Mouse (Mus musculus) kidney, postnatal 10 days (tissue): Measurements from ENCODE around the gene Cd40lg.

Experiments used
- DNase-seq: peaks from one replicate; pipeline ENCODE4 v3.0.0; 2021; ENCODE audit warnings: mixed read lengths

Gene Cd40lg

GRCm38 (mm10) chrX:57211876-57212275 is at the start of gene Cd40lg:
Cd40lg (plus strand) TSS chrX:57212143.
- no peak for DNase-seq

DNA sequence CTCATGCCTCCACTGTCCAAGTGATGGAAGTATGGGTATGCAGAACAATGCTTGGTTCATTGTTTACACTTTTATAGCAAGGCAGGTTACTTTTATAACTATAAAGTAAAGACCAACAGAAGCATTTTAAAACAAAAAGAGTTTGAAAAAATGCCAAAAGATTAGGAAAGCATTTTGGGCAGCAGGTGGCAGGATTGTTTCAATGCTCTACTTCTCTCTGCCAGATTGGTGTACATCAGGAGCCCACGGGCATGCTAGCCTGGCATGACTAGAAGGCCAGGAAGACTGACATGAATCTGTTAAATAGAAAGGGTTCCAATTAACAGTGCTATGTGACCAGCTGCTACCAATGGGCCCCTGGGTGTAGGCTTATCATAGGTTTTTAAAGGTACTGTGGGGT is 45.4 kb upstream of the Cd40lg start:
- no peak for DNase-seq

DNA sequence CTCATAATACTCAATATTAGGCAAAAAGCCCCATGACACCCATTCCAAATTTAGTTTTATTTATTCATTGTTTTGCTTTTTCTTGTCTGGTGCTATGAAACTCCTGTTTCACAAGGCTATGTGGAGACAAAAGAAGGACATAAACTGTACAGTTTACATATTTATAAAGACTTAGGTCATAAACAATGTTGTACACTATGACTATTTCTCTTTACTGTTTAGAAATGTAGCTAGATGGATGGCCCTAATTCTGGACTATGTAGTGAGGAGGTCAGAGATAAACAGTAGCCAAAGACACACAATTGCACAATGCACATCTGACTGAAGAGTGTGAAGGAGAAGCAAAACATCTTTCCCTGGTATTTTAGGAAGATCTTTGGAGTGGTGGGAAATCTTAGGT is 40.7 kb upstream of the Cd40lg start:
- no peak for DNase-seq

DNA sequence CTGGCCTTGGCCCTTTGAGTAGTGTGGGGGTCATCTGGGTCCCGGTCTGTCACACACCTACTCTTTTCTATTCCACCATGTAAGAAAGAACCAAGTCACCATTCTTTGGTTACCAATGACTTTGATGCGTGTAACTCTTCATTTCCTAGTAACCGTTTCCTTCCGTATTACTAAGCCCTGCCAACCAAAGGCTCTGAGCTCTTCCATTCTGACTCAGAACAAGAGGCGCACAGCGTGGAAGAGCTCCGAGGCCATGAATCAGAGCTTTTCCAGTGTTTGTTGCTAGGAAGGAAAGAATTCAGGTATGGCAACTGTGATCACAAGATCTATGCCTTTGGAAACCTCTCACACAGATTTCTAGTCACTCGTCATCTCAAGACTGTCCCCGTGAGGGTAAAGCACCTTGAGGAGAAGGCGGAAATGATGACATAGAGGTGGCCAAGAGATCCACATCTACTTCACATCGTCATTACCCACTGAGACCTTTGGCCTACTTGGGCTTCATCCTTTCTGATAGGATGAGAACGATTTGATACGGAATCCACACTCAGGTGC is 34.6 kb upstream of the Cd40lg start:
- no peak for DNase-seq

- DNase-seq = no peak
Observed at GRCm38 (mm10) chrX:57182470-57182869, 29.5 kb upstream of the Cd40lg start.

- no peak for DNase-seq
Observed at GRCm38 (mm10) chrX:57183359-57183758, 28.6 kb upstream of the Cd40lg start.

GRCm38 (mm10) chrX:57187301-57187700 is 24.6 kb upstream of the Cd40lg start:
- DNase-seq = no peak

DNA sequence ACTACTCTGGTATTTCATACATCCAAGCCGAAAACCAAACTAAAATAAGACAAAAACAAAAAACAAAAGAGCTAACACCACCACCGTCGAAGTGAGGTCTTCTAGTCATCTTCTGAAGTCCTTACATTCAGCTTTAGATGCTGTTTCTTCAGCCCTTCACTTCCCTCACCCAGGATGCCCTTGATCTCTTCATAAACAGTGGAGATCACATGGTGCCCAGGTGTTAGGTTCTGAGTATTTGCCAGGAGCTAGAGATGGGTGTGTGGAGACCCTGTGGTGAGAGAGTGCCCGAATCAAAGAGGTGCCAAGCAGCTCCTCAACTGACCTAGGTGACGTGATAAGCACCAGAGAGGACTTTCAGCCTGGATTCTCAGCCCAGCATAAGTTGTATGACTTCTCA is 22.6 kb upstream of the Cd40lg start:
- DNase-seq = no peak

- no peak for DNase-seq
Observed at GRCm38 (mm10) chrX:57196319-57196718, 15.6 kb upstream of the Cd40lg start.

DNA sequence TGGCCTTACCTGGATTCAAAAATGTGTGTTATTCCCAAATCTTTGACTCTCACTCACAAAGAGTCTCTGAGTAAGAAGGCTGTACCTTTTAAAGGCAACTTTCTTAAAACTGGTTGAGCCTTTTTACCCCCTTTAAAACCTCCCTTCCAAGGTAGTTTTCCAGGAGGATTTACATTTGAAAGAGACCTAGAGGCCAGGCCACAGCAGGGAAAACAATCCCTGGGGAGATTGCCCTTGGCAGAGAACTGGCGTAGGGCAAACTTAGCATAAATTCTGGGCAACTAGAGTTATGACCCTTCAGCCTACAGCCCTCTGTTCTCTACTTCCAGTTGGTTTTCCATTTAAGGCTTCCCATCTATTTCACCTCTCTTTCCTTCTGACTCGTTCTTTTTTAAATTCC is 13.9 kb upstream of the Cd40lg start:
- no peak for DNase-seq

DNA sequence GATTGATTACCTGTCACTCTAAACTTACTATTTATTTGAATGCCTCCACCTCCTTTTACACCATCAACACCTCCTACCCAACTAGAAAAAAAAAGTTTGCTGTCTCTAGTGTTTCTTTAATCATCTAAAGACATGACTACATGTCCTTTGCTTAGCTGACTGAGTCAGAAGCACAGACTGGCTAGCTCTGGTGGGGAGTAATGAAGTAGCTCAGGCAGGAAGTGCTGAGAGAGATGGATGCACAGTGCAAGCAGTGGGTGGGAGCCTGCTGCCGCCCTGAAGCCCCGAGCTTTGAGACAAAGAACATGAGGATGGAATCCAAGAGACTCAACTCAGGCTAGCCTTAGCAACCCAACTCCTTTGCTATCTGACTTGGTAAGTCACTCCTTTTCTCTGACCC is 11.5 kb upstream of the Cd40lg start:
- DNase-seq = no peak

GRCm38 (mm10) chrX:57210591-57210990 is 1.4 kb upstream of the Cd40lg start:
- DNase-seq = no peak

- DNase-seq = no peak
Observed at GRCm38 (mm10) chrX:57212862-57213261, 919 bp downstream of the Cd40lg start.

DNA sequence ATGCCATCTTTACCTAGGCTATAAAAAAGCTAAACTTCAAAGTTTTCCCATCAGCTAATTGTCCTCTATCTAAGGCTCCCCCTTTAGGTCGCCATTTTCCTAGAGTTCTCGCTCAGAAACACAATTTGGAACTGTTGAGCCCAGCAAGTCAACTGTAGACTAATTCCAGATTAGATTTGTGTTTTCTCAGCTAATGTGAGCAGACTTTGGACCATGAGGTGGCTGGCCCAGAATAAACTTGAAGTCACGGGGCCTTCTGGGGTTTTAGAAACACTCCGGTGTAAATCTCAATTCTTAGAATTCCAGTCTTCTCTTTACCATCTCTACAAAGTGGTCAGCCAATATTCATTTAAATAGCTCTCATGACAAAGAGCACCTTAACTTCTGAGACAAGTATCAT is 3.6 kb downstream of the Cd40lg start:
- DNase-seq = no peak

- no peak for DNase-seq
Observed at GRCm38 (mm10) chrX:57216271-57216670, 4.3 kb downstream of the Cd40lg start.

DNA sequence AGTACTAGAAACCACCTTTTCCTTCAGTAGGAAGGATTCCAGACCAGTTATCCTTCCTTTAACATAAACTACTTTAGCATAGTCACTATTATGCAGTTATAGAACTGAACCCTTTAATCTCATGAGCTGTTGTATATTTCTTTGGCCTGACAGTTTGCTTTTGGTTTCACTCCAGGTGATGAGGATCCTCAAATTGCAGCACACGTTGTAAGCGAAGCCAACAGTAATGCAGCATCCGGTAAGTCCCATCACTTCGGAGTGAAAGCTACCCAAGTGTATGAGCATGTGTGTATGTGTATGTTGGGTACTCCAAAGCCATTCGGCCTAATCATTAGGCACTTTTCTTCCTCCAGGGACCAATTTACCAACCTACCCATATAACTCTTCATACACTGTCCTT is 7.6 kb downstream of the Cd40lg start:
- no peak for DNase-seq

- DNase-seq = no peak
Observed at GRCm38 (mm10) chrX:57221881-57222280, 9.9 kb downstream of the Cd40lg start.

- no peak for DNase-seq
Observed at GRCm38 (mm10) chrX:57223301-57223700, 11.4 kb downstream of the Cd40lg start.

DNA sequence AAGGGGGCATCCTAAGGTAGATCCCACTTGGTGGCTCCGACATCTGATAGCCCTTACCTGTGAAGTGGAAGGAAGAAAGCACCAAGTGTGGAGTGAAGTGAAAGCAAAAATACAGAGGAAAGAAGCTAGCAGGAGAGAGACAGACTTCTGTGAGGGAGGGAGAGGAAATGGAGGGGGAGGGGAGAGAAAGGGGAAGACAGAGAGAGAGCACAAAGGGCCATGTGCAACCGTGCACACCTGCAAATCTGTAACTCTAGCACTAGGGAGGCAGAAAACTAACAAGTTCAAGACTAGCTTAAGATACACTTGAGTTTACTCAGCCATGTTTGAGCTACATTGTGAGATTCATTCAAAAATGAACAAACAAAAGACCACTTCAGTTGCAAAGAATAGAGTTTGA is 16.2 kb downstream of the Cd40lg start:
- no peak for DNase-seq

GRCm38 (mm10) chrX:57233596-57233995 is 21.7 kb downstream of the Cd40lg start:
- DNase-seq = no peak

- DNase-seq = no peak
Observed at GRCm38 (mm10) chrX:57235982-57236381, 24.0 kb downstream of the Cd40lg start.

DNA sequence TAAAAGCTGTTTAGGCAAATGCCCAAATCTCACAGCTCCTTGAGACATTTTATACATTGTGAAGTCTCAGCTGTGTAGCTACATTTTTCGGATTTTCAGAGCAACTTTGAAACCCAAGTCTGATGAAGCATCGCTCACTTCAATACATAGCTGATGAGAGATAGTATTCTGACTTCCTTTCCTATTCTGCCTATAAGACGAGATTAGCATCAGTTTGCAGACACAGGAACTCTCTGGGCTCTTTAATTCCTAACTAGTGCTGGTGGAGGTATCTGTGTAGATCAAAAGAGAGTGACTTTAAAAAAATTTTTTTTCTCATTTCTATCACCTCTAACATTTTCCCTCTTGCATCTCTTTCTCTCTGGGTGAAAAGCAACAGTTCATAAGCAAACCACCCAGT is 26.6 kb downstream of the Cd40lg start:
- DNase-seq = no peak

DNA sequence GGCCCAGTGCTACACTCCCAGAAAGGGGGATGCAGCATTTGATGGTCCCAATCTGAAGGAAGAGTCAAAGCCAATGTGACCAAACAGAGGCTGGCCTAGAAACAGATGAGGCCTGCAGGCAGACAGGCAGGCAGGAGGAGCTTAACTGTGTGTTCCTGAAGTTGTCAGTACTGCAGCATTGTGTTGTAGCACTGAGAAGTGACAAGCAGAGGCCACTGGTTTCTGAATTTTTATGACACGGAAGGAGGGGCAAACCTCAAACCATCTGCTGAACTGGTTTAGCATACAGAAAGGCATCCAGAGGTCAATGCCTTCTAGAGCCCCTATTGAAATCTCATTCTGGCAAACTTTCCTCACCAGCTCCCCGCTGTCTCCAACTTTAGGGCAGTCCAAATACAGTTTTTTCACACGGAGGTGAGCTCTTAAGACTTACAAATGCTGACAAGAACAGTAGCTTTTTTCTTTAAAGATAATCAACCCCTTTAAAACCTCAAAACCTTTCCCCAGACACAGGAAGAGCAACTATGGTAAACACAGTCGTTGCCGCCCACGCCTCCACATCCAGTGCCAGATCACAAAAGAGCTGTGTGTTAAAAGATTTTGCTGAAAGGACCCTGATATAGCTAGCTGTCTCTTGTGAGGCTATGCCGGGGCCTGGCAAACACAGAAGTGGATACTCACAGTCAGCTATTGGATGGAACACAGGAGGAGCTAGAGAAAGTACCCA is 41.5 kb downstream of the Cd40lg start:
- no peak for DNase-seq

- DNase-seq = peak; percentile 4
Observed at GRCm38 (mm10) chrX:57260744-57261143, 48.8 kb downstream of the Cd40lg start.

- no peak for DNase-seq
Observed at GRCm38 (mm10) chrX:57263515-57263914, 51.6 kb downstream of the Cd40lg start.
